Mouse (Mus musculus) bone marrow macrophage, adult 2 months (primary cell): ENCODE measurements at regions not wholly inside any gene's neighbourhood (a gene's known extent, or its start where the extent isn't known, plus 50 kb on each side); places are given as distances from the start of the nearest gene placed in this dataset.

Experiments used
- CTCF ChIP-seq: IDR thresholded peaks from 2 replicates; pipeline ENCODE4 v1.5.1; 2012; ENCODE audit warnings: low read depth, mild to moderate bottlenecking, low read length, moderate library complexity
- POLR2A ChIP-seq: IDR thresholded peaks from 2 replicates; pipeline ENCODE4 v1.6.1; 2012; ENCODE audit warnings: mild to moderate bottlenecking, low read depth, low read length, borderline replicate concordance

DNA sequence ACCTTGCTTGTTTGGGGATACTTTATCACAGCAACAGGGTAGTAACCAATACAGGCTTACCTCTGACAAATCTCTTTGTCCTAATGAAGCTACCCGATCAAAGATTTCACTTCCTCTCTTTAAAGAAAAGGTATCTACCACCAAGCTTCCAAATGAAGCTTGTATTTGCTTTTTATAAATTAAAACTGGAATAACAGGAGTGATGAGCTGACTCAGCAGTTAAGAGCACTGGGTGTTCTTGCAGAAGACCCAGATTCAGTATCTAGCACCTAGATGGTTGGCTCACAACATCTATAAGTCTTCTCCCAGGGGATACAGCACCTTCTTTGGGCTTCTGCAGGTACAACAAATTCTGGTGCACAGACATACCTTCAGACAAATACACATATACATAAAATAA, 453.2 kb downstream of the Ebf1 start:
- TF ChIP-seq CTCF = no peak
- TF ChIP-seq POLR2A = no peak
